Mouse (Mus musculus) forelimb bud, embryonic 11.5 days (tissue): ENCODE measurements at regions not wholly inside any gene's neighbourhood (a gene's known extent, or its start where the extent isn't known, plus 50 kb on each side); places are given as distances from the start of the nearest gene placed in this dataset.

Experiments used
- DNase-seq: peaks from one replicate; pipeline ENCODE4 v3.0.0-alpha.2; 2012; ENCODE audit warnings: low read depth, low spot score

DNA sequence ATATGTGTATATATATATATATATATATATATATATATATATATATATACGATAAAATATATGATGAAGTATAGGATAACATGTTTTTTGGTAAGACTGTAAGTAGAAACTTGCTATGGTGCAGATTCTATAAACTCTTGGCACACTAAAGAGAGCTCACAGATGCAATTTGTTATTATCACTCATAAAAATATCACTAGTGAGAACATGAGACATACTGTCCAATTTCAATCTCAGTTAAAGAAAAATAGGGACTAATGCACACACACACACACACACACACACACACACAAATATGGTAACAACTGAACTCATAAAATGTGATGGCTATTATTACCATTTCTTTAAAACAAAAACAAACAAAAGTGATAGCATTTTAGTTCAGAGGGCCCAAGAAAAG, 292.0 kb downstream of the Cd47 start:
- no peak for DNase-seq

DNA sequence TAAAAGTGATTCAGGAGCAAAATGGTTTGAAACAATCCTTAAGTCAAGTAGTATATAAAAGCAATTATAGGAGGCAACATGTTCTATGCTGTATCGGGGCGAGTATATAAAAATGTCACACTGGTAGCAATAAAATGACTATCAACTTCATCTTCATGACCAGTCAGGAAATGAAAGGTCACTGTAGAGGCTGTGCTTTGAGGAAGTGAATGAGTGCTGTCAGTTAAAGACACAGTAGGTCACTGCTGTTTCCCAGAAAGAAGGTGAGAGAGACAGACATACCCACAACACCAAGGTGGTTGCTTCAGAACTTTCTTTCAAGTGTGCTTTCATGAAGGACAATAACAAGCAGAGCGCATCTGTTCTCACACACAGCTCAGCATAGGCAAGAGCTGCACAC, 292.4 kb downstream of the Cd47 start:
- DNase-seq: no peak

DNA sequence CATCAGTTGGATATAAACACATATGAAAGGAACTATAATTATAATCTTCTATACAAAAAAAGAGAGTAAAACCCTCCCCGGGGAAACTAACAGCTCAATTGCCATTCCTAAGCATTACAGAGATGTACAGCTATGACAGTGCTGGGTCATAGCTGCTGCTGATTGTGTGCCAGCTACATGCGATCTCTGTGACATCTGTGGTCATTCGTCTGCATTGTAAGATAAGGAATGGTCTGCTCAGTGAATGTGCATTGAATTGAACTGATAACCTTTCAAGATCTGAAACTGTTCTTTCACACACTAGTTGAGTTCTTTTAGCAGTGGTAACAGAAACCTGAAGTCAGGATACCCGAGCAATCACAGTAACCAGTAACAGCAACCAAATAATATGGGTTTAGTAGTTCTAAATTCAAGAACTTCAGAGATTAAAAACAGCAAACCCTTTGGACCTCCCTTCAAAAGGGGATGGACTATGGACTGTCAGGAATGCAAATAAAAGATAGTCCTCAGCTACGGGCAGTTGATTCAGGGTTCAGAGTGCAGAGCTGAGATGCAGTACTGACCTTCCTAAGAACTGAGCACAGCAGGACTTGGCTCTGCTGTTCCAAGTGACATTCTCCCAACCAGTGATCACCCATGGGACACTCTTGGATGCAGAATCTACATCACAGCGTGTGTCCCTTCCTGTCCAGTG, 295.7 kb downstream of the Cd47 start:
- DNase-seq: no peak

DNA sequence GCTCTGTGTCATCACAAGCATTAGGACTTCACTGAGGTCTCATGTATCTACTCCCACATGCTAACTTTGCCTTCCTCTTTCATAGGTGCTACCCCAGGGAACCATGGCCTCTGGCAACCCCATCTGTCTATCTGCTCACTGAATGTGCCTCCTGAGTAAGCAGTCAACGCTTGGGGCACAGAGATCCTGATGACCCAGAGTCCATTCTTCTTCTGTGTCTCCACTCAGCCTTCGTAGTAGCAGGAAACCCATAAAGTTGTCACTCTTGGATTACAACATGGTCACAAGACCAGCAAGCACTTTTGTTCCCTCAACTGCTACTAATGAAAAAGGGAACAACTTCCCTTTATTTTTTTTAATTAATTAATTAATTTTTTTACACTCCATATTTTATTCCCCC, 296.2 kb downstream of the Cd47 start:
- no peak for DNase-seq

DNA sequence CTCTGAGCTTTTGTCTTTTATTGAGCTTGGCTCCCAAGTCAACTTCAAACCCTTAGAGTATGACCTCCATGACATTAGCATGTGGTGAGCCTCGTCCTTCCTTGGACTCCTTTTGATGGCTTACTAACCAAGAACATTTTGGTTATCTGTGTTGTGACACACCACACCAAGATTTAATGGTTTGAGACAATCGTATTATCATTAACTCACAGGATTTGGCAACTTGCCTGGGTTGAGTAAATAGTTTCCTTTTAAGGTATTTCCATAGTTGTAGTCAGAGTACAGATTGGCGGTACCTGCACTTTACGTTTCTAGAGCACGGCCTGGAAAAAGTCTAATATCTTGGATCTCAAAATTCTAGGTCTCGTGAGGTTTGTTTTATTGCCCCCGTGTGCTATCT, 303.0 kb downstream of the Cd47 start:
- no peak for DNase-seq

DNA sequence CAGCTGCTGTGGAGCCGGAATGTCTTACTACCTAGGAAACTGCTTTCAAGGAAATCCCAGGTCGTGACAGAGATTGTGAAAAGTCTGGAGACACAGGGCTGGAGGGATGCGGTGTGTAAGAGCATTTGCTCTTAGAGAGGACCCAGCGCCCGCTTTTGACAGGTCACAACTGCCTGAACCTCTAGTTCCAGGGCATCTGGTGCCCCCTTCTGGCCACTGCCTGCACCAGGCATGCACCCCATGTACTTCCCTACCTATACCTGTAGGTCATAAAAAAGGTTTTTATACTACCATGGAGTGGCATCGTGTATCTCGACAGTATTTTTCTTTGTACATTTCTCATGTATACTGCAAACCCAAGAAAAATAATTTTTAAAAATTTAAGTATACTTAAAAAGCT, 314.0 kb downstream of the Bbx start:
- no peak for DNase-seq

DNA sequence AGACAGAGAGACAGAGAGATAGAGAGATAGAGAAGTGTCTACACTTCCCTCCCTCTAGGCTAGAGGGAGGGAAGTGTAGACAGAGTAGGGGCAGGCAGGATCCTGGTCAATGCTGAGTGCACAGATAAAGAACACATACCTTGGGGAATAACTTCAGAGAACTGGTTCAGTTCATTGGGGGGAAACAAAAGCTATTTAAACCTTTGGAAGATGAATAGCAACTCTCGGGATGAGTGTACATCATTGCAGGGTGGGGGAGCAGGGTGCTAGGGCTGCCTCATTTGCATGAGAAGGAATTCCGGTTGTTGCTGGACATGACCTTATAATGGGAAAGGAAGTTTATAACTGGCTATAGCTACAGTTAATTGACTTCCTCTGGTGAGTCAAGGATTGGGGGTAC, 309.7 kb downstream of the Bbx start:
- DNase-seq: no peak

DNA sequence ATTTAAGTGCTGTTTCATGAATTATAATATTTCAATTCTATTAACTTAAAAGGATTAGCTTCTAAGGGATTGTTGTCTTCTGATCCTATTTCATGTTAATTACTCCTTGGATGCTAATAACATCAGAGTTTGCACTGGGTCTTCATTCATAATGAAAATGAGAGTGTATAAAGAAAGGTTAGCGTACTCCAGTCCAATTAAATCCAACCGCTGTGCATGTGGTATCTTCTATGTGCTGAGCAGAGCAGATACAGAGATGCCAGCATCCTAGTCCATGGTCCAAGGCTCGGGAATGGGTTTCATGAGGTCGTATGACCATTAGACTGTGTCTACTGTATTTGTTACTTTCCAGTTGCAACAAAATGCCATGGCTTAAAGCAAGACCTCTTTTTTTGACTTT, 307.5 kb downstream of the Bbx start:
- DNase-seq: no peak

DNA sequence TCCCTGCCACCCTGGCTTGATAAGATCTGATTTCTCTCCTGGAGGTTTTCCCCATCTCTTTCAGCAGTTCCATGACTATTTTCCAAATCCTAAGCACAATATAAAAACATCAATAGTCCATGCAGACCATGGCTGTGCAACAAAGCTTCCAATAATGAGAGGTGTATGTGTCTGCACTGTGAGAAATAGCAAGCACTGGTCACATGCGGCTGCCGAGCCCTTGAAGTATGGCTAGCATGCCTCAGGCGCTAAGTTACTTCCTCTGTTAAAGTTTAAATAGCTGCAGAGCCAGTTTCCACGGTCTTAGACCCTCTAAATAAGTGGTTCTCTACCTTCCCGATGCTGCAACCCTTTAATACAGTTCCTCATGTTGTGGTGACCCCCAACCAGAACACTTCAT, 306.6 kb downstream of the Bbx start:
- peak; percentile 47 for DNase-seq

DNA sequence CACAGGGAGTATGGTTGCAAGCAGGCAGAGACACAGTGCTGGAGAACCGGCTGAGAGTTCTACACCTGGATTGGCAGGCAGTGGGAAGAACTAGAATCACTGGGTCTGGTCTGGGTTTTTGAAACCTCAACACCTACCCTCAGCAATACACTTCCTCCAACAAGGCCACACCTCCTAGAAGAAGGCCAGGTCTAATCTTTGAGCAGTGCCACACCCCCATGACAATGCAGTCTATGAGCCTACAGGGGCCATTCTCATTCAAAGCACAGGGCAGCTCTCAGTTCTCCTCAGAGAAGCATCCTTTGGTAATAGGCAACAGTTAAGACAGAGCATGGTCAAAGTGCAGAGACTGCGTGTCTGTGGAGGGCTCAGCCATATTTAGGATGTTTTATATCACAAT, 300.8 kb downstream of the Bbx start:
- no peak for DNase-seq
